Mouse (Mus musculus): ENCODE measurements at regions not wholly inside any gene's neighbourhood (a gene's known extent, or its start where the extent isn't known, plus 50 kb on each side); places are given as distances from the start of the nearest gene placed in this dataset.

DNA sequence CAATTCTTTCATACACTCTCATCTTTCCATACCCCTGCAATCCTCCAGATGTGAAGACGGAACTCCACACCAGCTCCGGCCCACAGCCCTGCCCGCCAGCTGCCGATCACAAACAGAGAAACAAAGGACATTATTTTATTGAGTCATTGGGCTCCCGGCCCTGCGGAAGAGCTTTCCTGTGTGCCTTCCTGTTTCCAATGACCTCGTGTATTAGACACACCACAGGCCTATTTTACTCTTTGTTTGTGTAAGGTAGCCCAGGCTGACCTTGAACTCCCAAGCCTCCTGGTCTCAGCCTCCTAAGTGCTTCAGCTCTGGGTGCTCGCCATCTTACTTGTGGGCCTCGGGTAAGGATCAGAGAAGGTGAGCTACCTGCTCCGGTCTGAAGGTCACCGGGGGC is 53.1 kb upstream of the Thy1 start:
- H3K27ac ChIP-seq (ENCODE audit: control insufficient read depth, insufficient read depth, low read depth, low read length): no peak overlapping the region

DNA sequence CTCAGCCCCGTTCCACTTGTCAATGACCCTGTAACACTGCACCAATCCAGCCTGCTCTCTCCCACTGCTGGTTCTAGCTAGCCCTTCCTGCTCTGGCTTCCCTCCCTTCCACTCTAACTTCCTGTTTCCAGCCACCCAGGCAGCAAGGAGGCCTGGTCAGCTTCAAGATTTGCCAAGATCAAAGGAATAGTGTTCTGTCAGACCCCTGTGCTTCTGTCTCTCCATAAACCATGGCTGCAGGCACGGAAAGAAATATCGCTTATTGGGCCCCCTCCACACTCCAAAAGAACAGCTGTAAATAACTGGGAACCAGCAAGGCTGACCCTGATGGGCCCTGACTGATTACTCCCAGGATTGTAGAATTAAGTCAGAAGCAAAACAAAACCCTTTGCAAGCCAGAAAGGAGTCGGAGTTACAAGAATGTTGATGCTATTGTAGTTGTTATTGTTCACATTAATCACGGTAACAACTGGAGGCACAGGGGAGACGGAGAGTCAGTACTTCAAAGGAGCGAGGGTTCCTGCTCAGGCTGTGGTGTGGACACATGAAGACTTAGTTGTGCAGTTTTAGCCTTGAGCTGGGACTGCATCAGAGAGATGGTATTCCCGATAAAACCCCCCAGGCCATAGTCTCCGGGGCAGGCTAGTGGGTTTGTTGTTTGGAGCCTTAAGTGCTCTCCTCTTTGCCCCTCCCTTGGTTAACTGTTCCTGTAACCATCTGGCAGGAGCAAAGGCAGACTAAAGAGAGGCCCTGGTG is 49.8 kb upstream of the Thy1 start:
- no peak for TF ChIP-seq POLR2A (IDR thresholded peaks at IDR 0.05; ENCODE audit: control insufficient read depth, low read depth, low read length)
- no peak for TF ChIP-seq CTCF (IDR thresholded peaks at IDR 0.05; ENCODE audit: control insufficient read depth, insufficient read depth, insufficient replicate concordance, low read depth, low read length)
- no peaks in the 10 kb centered on the region for H3K27me3 ChIP-seq (ENCODE audit: control insufficient read depth, insufficient read depth, low read length)
- no peak overlapping the region for H3K27ac ChIP-seq (ENCODE audit: control insufficient read depth, insufficient read depth, low read depth, low read length)
- no peak overlapping the region for H3K4me3 ChIP-seq (ENCODE audit: control insufficient read depth, low read depth, low read length)
- H3K36me3 ChIP-seq (ENCODE audit: control insufficient read depth, insufficient read depth, low read length): no peaks in the 10 kb centered on the region
- peaks cover 3% of the 10 kb centered on the region; the same call in 1 of the 2 replicates for H3K4me1 ChIP-seq (ENCODE audit: control insufficient read depth, insufficient read depth, low read length)

More for the DNA sequence above, 53.1 kb upstream of the Thy1 start:
- H3K27me3 ChIP-seq (ENCODE audit: control insufficient read depth, insufficient read depth, low read length): no peaks in the 10 kb centered on the region
- TF ChIP-seq CTCF (IDR thresholded peaks at IDR 0.05; ENCODE audit: control insufficient read depth, insufficient read depth, insufficient replicate concordance, low read depth, low read length) (no peak), POLR2A (IDR thresholded peaks at IDR 0.05; ENCODE audit: control insufficient read depth, low read depth, low read length) (no peak)
- H3K4me3 ChIP-seq (ENCODE audit: control insufficient read depth, low read depth, low read length): no peak overlapping the region
- peaks cover 3% of the 10 kb centered on the region; the same call in 1 of the 2 replicates for H3K4me1 ChIP-seq (ENCODE audit: control insufficient read depth, insufficient read depth, low read length)
- H3K36me3 ChIP-seq (ENCODE audit: control insufficient read depth, insufficient read depth, low read length): no peaks in the 10 kb centered on the region

Data from testis, adult 2 months (tissue).